Mouse (Mus musculus): ENCODE measurements at regions not wholly inside any gene's neighbourhood (a gene's known extent, or its start where the extent isn't known, plus 50 kb on each side); places are given as distances from the start of the nearest gene placed in this dataset.

GRCm38 (mm10) chr3:19385675-19386074 is 242.8 kb downstream of the 1700064H15Rik start:
- DNase-seq (ENCODE audit: low spot score in 2 of 2), result no peak

GRCm38 (mm10) chr3:19368998-19369397 is 259.5 kb downstream of the 1700064H15Rik start:
- no peak for DNase-seq (ENCODE audit: low spot score in 2 of 2)

GRCm38 (mm10) chr3:19367761-19368160 is 260.7 kb downstream of the 1700064H15Rik start:
- DNase-seq (ENCODE audit: low spot score in 2 of 2), result no peak
